Mouse (Mus musculus): ENCODE data around the gene Nuak1. TPM values are rescaled to one million over a fixed set of nuclear protein-coding genes. Genes with fewer than 3 reads are reported as not detected.
A peak's percentile ranks its signal among the peaks of the same experiment; 100 is the strongest.

The Nuak1 gene
- polyA plus RNA-seq, 1 experiment from 2014 or later = 2.3 TPM

DNA sequence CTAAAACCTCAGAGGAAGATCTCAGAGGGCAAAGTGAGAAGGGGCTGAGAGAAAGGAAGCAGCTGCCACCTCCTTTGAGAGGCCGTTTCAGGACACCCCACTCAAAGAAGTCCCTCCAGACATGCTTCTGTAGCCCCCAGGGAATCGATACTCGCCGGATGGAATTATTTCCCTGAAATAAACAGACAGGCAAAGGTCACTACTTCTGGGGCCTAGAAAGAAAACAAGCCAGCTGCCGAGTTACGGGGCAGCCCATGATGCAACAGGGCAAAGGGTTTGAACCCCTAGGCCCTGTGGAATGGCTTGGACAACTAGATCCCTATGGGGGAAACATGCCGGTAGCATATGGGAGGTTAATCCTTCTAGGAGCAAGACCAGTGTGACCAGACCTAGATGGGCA, 16.0 kb downstream of the Nuak1 start:
- 70% methylated on average over 7 of the region's 7 CpGs for WGBS
- H3K27ac ChIP-seq (replicated peaks) = no peak overlapping the region
- H3K4me3 ChIP-seq = no peak overlapping the region
- H3K9ac ChIP-seq = peak overlapping the region; percentile 58; the same call in 1 of the 2 replicates
- peaks cover 29% of the 10 kb centered on the region for H3K36me3 ChIP-seq
- no peak for ATAC-seq (ENCODE audit: extremely low read depth, insufficient number of reproducible peaks, low FRiP score, low TSS enrichment)
- H3K4me1 ChIP-seq = peaks cover 46% of the 10 kb centered on the region
- H3K4me2 ChIP-seq = no peak overlapping the region
- no peaks in the 10 kb centered on the region for H3K9me3 ChIP-seq
- no peaks in the 10 kb centered on the region for H3K27me3 ChIP-seq (replicated peaks)

DNA sequence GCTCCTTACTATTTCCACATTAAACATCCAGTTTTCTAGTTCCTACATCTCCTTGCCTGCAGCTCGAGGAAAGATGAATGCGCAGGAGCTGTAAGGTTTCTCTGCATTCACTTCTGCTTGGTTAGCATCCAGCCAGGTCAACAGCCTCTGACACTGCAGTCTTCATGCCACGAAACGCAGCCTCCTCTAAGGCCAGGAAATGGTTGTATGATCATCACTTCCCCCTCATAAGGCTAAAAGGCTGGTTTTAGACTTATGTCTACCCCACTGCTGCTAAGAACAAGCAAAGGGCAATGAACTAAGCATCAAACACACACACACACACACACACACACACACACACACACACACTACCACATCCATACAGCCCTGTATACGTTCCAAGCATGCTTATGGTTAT, 16.5 kb downstream of the Nuak1 start:
- H3K9me3 ChIP-seq = no peaks in the 10 kb centered on the region
- 69% methylated on average over 5 of the region's 5 CpGs for WGBS
- no peak overlapping the region for H3K4me2 ChIP-seq
- H3K4me1 ChIP-seq = peaks cover 51% of the 10 kb centered on the region
- H3K9ac ChIP-seq = no peak overlapping the region; the same call in 1 of the 2 replicates
- no peak overlapping the region for H3K27ac ChIP-seq (replicated peaks)
- peaks cover 31% of the 10 kb centered on the region for H3K36me3 ChIP-seq
- no peak for ATAC-seq (ENCODE audit: extremely low read depth, insufficient number of reproducible peaks, low FRiP score, low TSS enrichment)
- H3K27me3 ChIP-seq (replicated peaks) = no peaks in the 10 kb centered on the region
- no peak overlapping the region for H3K4me3 ChIP-seq

DNA sequence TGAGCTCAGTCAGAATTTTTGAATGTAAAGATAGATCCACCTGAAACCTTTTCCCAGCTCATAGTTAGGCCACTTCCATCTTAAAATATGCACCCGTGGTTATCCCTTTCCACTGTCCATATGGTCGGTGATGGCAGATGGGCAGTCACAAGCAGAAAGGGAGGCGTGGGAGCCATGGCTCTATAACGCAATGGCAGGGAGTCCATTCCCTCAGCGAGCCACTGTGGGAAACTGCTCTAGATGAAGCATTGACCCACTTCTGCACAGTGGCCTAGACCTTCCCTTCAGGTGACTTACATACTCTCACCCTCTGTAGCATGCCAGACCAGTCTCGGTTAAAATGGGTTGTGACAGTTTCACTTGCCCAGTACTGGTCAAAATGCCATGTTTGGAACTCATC, 19.8 kb downstream of the Nuak1 start:
- ATAC-seq (ENCODE audit: extremely low read depth, insufficient number of reproducible peaks, low FRiP score, low TSS enrichment) = no peak
- WGBS = 92% methylated on average over 6 of the region's 6 CpGs

DNA sequence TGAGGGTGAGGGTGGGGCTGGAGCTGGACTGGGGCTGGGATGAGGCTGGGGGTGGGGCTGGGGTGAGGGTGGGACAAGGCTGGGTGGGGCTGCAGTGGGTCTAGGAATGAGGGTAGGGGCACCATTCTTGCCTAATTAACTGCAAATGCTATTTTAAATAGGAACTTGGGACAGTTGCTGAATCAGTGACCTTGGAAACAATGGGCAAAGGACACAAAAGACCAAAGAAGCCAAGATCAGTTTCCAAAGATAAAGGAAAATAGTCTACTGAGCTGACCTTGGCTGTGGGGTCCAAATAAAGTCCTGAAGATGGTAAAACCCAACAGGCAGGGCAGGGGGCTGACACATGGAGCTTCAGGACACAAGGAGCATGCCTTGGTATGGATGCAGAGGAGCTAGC, 22.0 kb downstream of the Nuak1 start:
- ATAC-seq (ENCODE audit: extremely low read depth, insufficient number of reproducible peaks, low FRiP score, low TSS enrichment) = no peak
- Histone ChIP-seq H3K27ac (replicated peaks) (peak overlapping the region; percentile 39; the same call in 1 of the 2 replicates), H3K4me2 (no peak overlapping the region), H3K4me3 (no peak overlapping the region), H3K27me3 (replicated peaks) (no peaks in the 10 kb centered on the region), H3K4me1 (peaks cover 48% of the 10 kb centered on the region), H3K9me3 (no peaks in the 10 kb centered on the region), H3K9ac (no peak overlapping the region), H3K36me3 (peaks cover 38% of the 10 kb centered on the region)

More for the DNA sequence above, 19.8 kb downstream of the Nuak1 start:
- no peaks in the 10 kb centered on the region for H3K9me3 ChIP-seq
- H3K27ac ChIP-seq (replicated peaks) = no peak overlapping the region
- H3K4me2 ChIP-seq = no peak overlapping the region
- H3K27me3 ChIP-seq (replicated peaks) = no peaks in the 10 kb centered on the region
- peaks cover 61% of the 10 kb centered on the region for H3K4me1 ChIP-seq
- no peak overlapping the region for H3K4me3 ChIP-seq
- H3K36me3 ChIP-seq = peaks cover 34% of the 10 kb centered on the region
- no peak overlapping the region for H3K9ac ChIP-seq

DNA sequence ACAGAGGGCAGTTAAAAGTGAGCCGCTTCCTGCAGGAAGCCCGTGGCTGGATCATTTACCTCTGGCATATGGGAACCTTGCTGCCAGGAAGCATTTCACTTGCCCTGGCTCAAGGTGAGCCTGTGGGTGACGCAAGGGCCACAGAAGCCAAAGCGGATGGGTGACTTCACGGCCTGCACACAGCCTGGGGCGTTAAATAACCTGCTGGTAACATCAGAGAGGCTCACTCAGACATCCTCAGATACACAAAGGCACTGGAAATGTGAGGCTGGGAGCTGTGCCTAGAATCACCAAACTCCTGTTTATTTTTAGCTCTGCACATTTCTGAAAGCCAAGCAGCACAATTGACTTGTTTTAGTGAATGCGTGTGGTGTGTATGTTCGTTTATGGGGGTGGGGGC, 23.6 kb downstream of the Nuak1 start:
- peaks cover 37% of the 10 kb centered on the region for H3K36me3 ChIP-seq
- no peak for ATAC-seq (ENCODE audit: extremely low read depth, insufficient number of reproducible peaks, low FRiP score, low TSS enrichment)
- H3K9ac ChIP-seq = peak overlapping the region; percentile 47
- no peak overlapping the region for H3K4me3 ChIP-seq
- no peak overlapping the region; the same call in 1 of the 2 replicates for H3K4me2 ChIP-seq
- H3K27ac ChIP-seq (replicated peaks) = peak overlapping the region; percentile 85
- H3K27me3 ChIP-seq (replicated peaks) = no peaks in the 10 kb centered on the region
- no peaks in the 10 kb centered on the region for H3K9me3 ChIP-seq
- peaks cover 60% of the 10 kb centered on the region for H3K4me1 ChIP-seq
- WGBS = 53% methylated on average over 8 of the region's 8 CpGs

DNA sequence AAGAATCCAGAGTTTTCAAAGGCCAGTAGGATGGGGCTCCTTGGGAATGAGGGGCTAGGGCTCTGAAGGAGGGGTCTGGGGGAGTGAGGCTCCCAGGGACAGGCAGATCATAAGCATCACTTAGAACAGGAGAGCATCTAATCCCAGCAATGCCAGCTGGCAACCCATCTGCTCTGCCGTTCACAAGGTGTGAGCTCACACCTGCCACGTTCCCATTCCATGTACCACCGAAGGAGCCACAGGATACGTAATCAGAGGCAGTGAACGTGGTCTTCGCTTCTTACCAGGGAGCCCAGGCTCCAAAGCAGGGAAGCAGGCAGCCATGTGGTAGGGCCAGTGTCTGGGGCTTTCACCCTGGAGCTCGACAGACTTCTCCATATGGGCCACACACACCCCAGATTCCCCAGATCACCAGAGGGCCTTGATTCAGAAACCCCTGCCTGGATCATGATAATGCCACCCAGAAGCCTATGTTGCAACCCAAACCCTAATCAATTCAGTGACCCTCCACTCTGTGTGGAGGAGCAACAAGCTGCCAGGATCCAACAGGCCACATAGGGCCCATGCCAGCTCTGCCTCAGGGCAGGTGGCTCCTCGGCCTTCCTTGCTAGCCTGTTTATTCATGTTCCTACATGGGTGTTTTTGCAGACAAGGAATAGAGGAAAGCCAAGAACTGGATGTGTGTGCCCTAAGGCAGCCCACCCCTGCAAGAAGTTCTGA, 25.3 kb downstream of the Nuak1 start:
- Histone ChIP-seq H3K9ac (no peak overlapping the region), H3K4me2 (no peak overlapping the region), H3K4me1 (peaks cover 76% of the 10 kb centered on the region), H3K4me3 (no peak overlapping the region), H3K36me3 (peaks cover 21% of the 10 kb centered on the region), H3K27ac (replicated peaks) (no peak overlapping the region), H3K27me3 (replicated peaks) (no peaks in the 10 kb centered on the region), H3K9me3 (no peaks in the 10 kb centered on the region)
- ATAC-seq (ENCODE audit: extremely low read depth, insufficient number of reproducible peaks, low FRiP score, low TSS enrichment) = no peak
- WGBS = 85% methylated on average over 8 of the region's 8 CpGs

DNA sequence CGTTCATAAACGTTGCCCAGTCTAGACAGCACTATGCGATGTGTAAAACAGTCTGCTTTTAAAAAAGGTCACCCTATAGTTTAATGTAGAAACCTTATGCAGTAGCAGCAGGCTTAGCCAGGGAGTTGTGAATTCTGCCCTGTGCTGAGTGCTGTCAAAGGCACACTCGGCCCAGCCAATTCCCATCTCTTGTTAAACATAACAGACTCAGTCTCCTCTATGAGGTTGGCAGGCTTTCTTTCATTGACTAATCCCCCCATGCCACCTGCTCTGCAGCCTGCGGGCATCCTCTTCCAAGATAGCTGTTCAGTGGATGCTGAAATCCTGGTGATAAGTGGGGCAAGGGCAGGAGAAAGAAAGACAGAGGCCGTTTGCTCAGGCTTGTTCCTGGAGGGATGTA, 27.1 kb downstream of the Nuak1 start:
- WGBS = 67% methylated on average over 6 of the region's 6 CpGs
- Histone ChIP-seq H3K27me3 (replicated peaks) (no peaks in the 10 kb centered on the region), H3K4me2 (no peak overlapping the region), H3K4me3 (no peak overlapping the region), H3K4me1 (peaks cover 78% of the 10 kb centered on the region), H3K9me3 (no peaks in the 10 kb centered on the region), H3K27ac (replicated peaks) (0 out of 2 replicates have a peak overlapping the region, but pooled peaks have one; percentile 85), H3K9ac (0 out of 2 replicates have a peak overlapping the region, but pooled peaks have one; percentile 33), H3K36me3 (peaks cover 20% of the 10 kb centered on the region)
- no peak for ATAC-seq (ENCODE audit: extremely low read depth, insufficient number of reproducible peaks, low FRiP score, low TSS enrichment)

DNA sequence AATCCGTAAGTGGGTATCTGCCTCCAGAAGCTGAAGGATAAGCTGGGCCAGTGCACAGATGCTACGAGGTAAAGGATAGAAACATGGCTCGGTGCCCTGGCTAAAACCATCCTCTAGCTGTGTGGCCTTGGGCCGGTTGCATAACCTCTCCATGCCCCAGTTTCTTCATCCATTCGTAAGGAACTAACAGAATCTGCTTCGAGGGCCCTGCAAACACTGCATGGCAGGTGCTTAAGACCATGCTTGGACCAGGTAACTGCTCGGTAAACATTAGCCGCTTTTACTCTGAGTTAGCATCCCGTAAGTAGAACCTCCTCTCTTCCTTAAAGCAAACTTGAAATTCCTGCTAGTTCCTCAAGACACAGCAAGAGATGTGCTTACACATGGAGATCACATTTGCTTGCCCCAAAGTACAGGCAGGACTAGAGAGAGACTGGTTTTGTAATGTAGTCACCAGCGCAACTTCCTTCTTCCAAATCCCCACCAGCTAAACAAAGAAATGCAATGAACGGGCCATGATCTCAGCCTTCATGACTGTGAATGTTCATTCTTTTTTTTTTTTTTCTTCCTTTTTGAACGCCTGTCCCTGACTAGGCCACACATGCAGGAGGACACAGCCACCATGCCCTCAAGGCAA, 28.0 kb downstream of the Nuak1 start:
- Histone ChIP-seq H3K4me3 (no peak overlapping the region), H3K27me3 (replicated peaks) (no peaks in the 10 kb centered on the region), H3K4me2 (no peak overlapping the region), H3K9ac (0 out of 2 replicates have a peak overlapping the region, but pooled peaks have one; percentile 15), H3K27ac (replicated peaks) (peak overlapping the region; percentile 85), H3K4me1 (peaks cover 71% of the 10 kb centered on the region), H3K9me3 (no peaks in the 10 kb centered on the region), H3K36me3 (peaks cover 20% of the 10 kb centered on the region)
- 80% methylated on average over 12 of the region's 12 CpGs for WGBS
- no peak for ATAC-seq (ENCODE audit: extremely low read depth, insufficient number of reproducible peaks, low FRiP score, low TSS enrichment)

DNA sequence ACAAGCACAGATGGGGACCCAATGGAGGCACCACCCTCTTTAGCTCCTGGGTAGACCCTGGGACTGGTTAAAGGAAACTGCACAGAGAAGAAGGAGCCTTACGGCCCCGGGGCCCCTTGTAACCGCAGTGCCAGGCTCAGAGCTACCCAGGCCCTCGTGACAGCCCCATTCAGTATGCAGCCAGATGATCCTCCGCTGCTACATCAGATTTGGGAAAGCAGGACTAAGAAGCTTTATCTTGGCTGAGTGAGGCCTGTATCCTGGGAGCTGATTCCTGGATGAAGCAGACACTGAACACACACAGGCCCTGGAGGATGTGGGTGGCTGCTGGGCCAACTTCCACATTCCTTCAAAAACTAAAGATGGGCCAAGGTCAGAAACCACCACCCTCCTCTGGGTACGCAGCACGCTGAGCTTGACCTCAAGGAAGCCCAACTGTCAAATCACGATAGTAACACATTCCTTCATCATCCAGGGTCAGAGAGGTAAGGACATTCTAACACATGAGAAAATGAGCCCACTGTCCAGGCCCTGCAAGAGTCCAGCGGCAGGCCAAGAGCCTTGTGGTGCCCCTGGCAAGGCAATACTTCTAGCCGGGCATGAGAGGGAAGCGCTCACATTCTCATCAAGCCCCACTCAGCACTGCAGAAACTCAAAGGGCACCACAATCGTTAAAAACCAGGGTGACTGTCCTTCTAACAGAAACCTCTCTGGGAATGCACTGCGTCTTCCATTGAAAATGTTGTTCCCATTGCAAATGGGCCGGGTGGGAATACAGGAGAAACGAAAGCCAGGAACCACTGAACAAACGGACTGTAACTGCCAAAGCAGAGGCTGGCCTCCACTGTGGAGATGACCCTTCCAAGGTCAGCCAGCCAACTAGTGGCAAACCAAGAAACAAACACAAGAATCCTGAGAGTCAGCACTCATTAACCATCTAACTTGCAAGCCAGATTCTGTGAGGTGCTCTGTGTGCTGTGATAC, 29.0 kb downstream of the Nuak1 start:
- Histone ChIP-seq H3K27me3 (replicated peaks) (no peaks in the 10 kb centered on the region), H3K4me2 (peak overlapping the region; percentile 16; the same call in 1 of the 2 replicates), H3K4me3 (no peak overlapping the region), H3K9ac (peak overlapping the region; percentile 69), H3K36me3 (peaks cover 31% of the 10 kb centered on the region), H3K4me1 (peaks cover 65% of the 10 kb centered on the region), H3K27ac (replicated peaks) (peak overlapping the region; percentile 85), H3K9me3 (no peaks in the 10 kb centered on the region)
- no peak for ATAC-seq (ENCODE audit: extremely low read depth, insufficient number of reproducible peaks, low FRiP score, low TSS enrichment)
- 45% methylated on average over 16 of the region's 16 CpGs for WGBS

DNA sequence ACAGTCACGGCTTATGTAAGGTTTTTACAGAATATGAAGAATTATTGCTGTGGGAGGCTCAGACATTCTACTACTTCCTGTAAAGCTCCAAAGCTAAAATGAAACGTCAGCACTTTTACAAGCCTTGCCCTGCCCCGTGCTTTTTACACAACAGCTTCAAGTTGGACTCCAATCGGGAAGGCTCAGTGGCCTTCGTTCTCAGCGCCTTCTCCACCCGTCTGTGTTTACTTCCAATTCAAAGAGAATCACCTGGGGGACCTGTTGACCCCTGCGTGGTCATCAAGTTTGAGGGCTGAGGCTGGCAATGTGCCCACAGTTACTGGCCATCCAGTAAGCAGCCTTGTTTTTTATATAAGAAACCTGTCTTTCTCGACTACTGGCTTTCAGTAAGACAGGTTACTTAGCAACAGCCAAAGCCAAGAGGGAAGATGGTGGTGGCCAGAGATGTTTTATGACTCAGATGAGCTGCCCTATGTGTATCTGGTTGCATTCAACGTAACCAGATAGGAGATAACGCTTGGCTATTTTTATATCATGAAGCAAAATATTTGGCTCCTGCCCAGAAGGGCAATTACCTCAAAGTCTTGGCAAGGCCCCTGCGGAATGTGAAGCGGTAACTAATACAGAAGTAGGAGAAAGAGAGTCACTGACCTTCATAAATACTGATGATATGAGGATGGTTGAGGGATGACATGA, 31.3 kb downstream of the Nuak1 start:
- no peaks in the 10 kb centered on the region for H3K9me3 ChIP-seq
- 49% methylated on average over 13 of the region's 13 CpGs for WGBS
- peak overlapping the region; percentile 84 for H3K27ac ChIP-seq (replicated peaks)
- peaks cover 32% of the 10 kb centered on the region for H3K36me3 ChIP-seq
- H3K4me2 ChIP-seq = peak overlapping the region; percentile 28; the same call in 1 of the 2 replicates
- peaks cover 66% of the 10 kb centered on the region for H3K4me1 ChIP-seq
- H3K9ac ChIP-seq = no peak overlapping the region
- H3K27me3 ChIP-seq (replicated peaks) = no peaks in the 10 kb centered on the region
- no peak for ATAC-seq (ENCODE audit: extremely low read depth, insufficient number of reproducible peaks, low FRiP score, low TSS enrichment)
- no peak overlapping the region for H3K4me3 ChIP-seq
